Mouse (Mus musculus) MEL (cell line): Measurements from ENCODE around the gene Lhfpl2.

Experiments
- CTCF ChIP-seq, 3 experiments: IDR thresholded peaks in 2 of 3; conservative IDR thresholded peaks in 1 of 3; 2 replicates each; pipeline ENCODE4 v1.5.1; 2011 to 2012; ENCODE audit warnings: low read length in 3 of 3, low read depth in 2 of 3, mild to moderate bottlenecking in 2 of 3, improper control_type of control experiment in 1 of 3, inconsistent platforms in 1 of 3, mixed read lengths in 1 of 3, moderate library complexity in 1 of 3; ENCODE audit not compliant: control insufficient read depth in 1 of 3, insufficient read depth in 1 of 3, poor library complexity in 1 of 3, severe bottlenecking in 1 of 3
- E2F4 ChIP-seq: IDR thresholded peaks from 2 replicates; pipeline ENCODE4 v1.6.1; 2011; ENCODE audit warnings: low read depth, low read length, improper control_type of control experiment, borderline replicate concordance
- EP300 ChIP-seq, 2 experiments: IDR thresholded peaks; 2 replicates each; pipeline ENCODE4 v1.6.1; 2011; ENCODE audit warnings: improper control_type of control experiment in 2 of 2, low read length in 2 of 2, low read depth in 1 of 2, mild to moderate bottlenecking in 1 of 2
- ETS1 ChIP-seq: IDR thresholded peaks from 2 replicates; pipeline ENCODE4 v1.6.1; 2012; ENCODE audit warnings: low read depth, mild to moderate bottlenecking, inconsistent platforms, low read length, improper control_type of control experiment, moderate library complexity
- GABPA ChIP-seq: IDR thresholded peaks from 2 replicates; pipeline ENCODE4 v1.6.1; 2012; ENCODE audit warnings: low read depth, mild to moderate bottlenecking, inconsistent platforms, low read length, improper control_type of control experiment, moderate library complexity
- GATA1 ChIP-seq: IDR thresholded peaks from 2 replicates; pipeline ENCODE4 v1.6.1; 2011; ENCODE audit warnings: low read depth, low read length, improper control_type of control experiment
- HCFC1 ChIP-seq: IDR thresholded peaks from 2 replicates; pipeline ENCODE4 v1.6.1; 2012; ENCODE audit warnings: low read depth, mild to moderate bottlenecking, inconsistent platforms, low read length, improper control_type of control experiment, moderate library complexity
- KAT2A ChIP-seq: conservative IDR thresholded peaks from 2 replicates; pipeline ENCODE4 v1.6.1; 2012; ENCODE audit warnings: low read depth, low read length, improper control_type of control experiment, inconsistent platforms
- POLR2A ChIP-seq, 2 experiments: IDR thresholded peaks; 2 replicates each; pipeline ENCODE4 v1.6.1; 2011 to 2012; ENCODE audit warnings: low read length in 2 of 2, mild to moderate bottlenecking in 2 of 2, control low read depth in 1 of 2, improper control_type of control experiment in 1 of 2, low read depth in 1 of 2, moderate library complexity in 1 of 2; ENCODE audit not compliant: control insufficient read depth in 1 of 2, insufficient read depth in 1 of 2, poor library complexity in 1 of 2
- RCOR1 ChIP-seq: IDR thresholded peaks from 2 replicates; pipeline ENCODE4 v1.6.1; 2012; ENCODE audit warnings: low read depth, mild to moderate bottlenecking, inconsistent platforms, low read length, improper control_type of control experiment
- TAL1 ChIP-seq: IDR thresholded peaks from 2 replicates; pipeline ENCODE4 v1.6.1; 2012; ENCODE audit warnings: mild to moderate bottlenecking, inconsistent platforms, low read length, moderate library complexity, mixed read lengths
- TBP ChIP-seq: IDR thresholded peaks from 2 replicates; pipeline ENCODE4 v1.8.0; 2011; ENCODE audit warnings: low read depth, low read length, improper control_type of control experiment
- USF1 ChIP-seq: IDR thresholded peaks from 2 replicates; pipeline ENCODE4 v1.6.1; 2014; ENCODE audit warnings: low read depth, mild to moderate bottlenecking, inconsistent platforms, low read length, improper control_type of control experiment, moderate library complexity
- ZNF384 ChIP-seq: IDR thresholded peaks from 2 replicates; pipeline ENCODE4 v1.6.1; 2012; ENCODE audit warnings: low read depth, mild to moderate bottlenecking, inconsistent platforms, low read length, improper control_type of control experiment

GRCm38 (mm10) chr13:94132187-94132995, 74.8 kb downstream of the Lhfpl2 start:
- TF ChIP-seq E2F4 (no peak), POLR2A (IDR thresholded peaks at IDR 0.05; ENCODE audit: control insufficient read depth in 1 of 2, insufficient read depth in 1 of 2, low read depth in 1 of 2, low read length in 2 of 2, poor library complexity in 1 of 2) (no peak), EP300 (IDR thresholded peaks at IDR 0.05; ENCODE audit: low read depth in 1 of 2, low read length in 2 of 2) (no peak), CTCF (IDR thresholded peaks at IDR 0.05 in 2 of 3, conservative IDR thresholded peaks at IDR 0.05 in 1 of 3; ENCODE audit: control insufficient read depth in 1 of 3, insufficient read depth in 1 of 3, low read depth in 2 of 3, low read length in 3 of 3, poor library complexity in 1 of 3, severe bottlenecking in 1 of 3) (no peak), USF1 (no peak), GATA1 (no peak), TAL1 (no peak), ZNF384 (no peak), KAT2A (no peak), ETS1 (no peak), GABPA (no peak), HCFC1 (no peak), TBP (no peak), RCOR1 (no peak)
